Mouse (Mus musculus) CD4-positive helper T cell, adult 2 months (primary cell): ENCODE data around the gene Enpp1.
A peak's percentile ranks its signal among the peaks of the same experiment; 100 is the strongest.
"Not testable (repeated sequence)": the region's sequence is repeated elsewhere in the genome, so short reads cannot be mapped to it uniquely, and the experiment has no call there.

Experiments
- DNase-seq: peaks from one replicate; pipeline ENCODE4 v3.0.0-alpha.2; 2012; ENCODE audit warnings: low read depth, missing footprints, low spot score

Gene Enpp1

GRCm38 (mm10) chr10:24638306-24639070 is 73.5 kb downstream of the Enpp1 start:
- DNase-seq, result no peak

DNA sequence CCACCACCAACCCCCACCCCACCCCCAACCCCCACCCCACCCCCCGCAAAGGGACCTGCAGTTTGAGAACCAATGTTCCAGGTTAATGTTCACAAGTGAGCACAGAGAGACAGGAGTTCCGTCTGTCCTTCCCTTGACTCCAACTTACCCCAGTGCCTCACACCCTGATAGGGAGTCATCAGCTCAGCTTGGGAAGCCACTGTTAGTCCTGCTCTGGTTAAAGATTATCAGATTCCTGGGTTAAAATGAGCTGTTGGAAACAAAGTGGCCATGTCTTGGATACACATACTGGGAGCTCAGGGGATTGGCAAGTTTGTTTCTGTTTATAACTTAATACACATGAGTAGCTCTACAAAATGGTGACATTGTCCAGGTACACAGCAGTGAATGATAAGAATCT is 75.0 kb downstream of the Enpp1 start:
- DNase-seq, result no peak

- DNase-seq, result peak; percentile 73
Measured at GRCm38 (mm10) chr10:24635884-24636283, 76.1 kb downstream of the Enpp1 start.

DNA sequence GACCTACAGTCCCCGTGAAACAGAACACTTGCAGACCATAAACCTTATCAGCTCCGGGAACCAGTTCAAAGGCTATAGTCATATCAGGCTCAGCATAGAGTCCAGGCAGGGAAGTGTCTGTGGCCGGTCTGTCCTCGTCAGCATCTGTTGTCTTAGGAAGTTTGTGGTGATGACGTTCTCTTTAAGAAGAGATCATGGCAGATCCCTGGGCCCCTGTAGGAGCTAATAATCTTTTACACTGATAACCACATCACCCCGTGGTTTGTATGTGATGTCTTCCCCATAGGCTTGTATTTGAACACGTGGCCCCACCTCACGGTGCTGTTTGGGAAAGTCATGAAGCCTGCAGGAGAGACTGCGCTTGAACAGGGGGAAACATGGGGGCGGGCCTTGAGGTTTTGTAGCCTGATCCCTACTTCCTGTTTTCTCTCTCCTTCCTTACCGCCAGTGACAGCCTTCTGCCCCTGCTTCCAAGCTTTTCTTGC is 76.6 kb downstream of the Enpp1 start:
- peak; percentile 51 for DNase-seq

- no peak for DNase-seq
Measured at GRCm38 (mm10) chr10:24634288-24634687, 77.7 kb downstream of the Enpp1 start.

- DNase-seq, result no peak
Measured at GRCm38 (mm10) chr10:24631122-24631521, 80.8 kb downstream of the Enpp1 start.

DNA sequence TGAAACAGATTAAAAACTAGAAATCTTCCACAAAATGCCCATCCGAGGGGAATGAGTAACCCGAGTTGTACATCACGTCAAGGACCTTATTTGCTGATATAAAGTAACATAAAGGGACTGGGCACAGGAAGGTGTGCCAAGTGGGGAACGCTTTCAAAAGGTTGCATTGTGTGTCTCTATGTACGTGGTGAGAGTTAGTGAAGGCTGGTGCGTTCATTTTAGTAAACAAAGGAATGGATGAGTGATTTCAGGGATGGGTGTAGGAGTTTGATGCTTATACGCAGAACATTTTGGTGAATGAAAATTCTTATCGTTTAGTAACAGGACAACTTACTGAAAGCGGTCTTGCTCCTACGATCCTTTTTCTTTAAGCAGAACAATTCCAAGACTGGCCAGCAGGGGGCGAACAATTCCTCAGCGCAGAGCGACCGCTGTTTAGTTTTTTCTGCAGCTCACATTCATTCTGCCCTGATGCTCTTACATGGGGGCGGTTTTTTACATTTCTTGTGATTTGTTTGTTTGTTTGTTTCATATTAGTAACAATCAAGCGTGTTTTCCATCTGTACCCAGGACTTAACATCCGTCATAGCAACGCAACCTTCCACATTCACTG is 81.4 kb downstream of the Enpp1 start:
- peak; percentile 69 for DNase-seq

DNA sequence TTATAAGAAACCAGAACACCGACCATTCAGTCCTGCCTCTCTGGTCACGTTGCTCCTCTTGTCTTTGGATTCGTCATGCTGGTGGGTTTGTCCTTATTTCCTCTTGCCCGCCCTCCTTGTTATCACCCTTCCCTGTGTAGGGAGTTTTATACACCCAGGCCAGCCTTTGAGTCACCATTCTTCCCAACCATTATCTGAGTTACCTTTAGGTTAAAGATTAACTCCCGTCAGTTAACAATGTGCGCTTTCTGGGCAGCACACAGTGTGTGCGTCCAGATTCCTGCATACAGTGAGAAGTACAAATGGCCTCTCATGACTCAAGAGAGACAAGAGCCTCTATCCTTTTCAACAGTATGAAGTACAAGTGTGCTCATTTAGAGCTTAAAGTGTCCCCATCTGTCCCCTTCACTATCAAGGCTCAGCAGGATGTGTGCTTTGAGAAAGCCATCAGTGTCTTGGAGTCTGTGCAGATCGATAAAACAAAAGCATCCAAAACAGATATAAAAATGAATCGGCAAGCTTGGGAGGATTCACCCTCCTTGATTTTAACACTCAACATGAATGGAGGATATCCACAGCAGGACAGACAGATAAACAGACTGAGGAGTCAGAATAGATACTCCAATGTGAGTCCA is 82.8 kb downstream of the Enpp1 start:
- DNase-seq, result no peak

GRCm38 (mm10) chr10:24628466-24628865 is 83.5 kb downstream of the Enpp1 start:
- DNase-seq, result no peak

DNA sequence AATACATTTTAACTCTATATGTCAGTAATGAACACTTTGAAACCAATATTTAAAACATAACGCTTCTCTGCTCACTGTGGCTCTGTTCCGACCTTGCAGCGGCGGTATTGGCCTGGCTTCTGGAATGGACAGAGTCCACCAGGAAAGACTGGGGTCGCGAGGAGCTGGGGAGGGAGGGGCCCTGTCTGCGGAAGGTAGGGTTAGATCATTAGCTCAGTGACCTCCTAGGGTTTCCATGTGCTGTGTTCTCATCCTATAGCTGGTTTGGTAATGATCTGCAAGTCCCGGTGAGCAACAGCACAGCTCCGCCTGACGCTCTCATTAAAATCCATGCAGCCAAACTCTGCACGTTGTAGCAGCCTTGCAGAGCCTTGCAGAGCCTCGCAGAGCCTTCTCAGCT is 84.7 kb downstream of the Enpp1 start:
- no peak for DNase-seq

- DNase-seq, result peak; percentile 84
Measured at GRCm38 (mm10) chr10:24625060-24625701, 86.8 kb downstream of the Enpp1 start.

GRCm38 (mm10) chr10:24622586-24622985 is 89.4 kb downstream of the Enpp1 start:
- DNase-seq, result peak; percentile 85

GRCm38 (mm10) chr10:24621572-24621971 is 90.4 kb downstream of the Enpp1 start:
- DNase-seq, result peak; percentile 55

- DNase-seq, result not testable (repeated sequence)
Measured at GRCm38 (mm10) chr10:24616572-24616971, 95.4 kb downstream of the Enpp1 start.

DNA sequence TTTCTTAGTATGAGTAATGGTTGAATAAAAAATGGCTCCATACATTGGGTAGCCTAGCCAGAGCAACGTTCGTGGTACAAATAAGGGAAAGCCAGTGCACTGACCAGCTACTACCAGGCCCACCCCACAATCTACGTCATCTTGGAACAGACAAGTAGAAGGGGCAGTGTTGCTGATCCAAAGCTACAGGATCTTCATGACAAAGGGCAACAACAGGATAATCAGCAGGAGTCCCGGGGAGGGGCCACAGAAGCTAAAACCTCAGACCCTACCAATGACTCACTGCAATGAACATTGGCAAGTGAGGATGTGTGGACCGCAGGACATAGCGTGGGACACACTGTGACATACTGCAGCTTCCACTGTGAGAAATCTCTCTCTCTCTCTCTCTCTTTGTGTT is 96.2 kb downstream of the Enpp1 start:
- DNase-seq, result no peak

DNA sequence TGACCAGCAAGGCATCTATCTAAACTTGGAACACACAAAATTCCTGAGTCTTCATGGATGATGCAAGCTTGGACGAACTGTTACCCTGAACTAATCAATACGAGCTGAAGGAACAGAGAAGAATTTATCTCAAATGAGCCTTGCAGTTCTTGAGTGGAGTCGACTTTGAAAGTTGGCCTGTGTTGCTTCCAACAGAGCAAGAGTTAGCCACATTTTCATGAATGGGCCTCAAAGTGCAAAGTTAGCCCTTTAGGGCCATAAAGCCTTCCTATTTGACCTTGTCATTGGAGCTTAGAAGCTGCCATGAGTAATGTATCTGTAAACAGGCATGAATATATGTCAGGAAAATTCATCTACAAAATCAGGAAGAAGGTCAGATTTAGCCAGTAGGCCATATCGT is 97.2 kb downstream of the Enpp1 start:
- DNase-seq, result no peak

DNA sequence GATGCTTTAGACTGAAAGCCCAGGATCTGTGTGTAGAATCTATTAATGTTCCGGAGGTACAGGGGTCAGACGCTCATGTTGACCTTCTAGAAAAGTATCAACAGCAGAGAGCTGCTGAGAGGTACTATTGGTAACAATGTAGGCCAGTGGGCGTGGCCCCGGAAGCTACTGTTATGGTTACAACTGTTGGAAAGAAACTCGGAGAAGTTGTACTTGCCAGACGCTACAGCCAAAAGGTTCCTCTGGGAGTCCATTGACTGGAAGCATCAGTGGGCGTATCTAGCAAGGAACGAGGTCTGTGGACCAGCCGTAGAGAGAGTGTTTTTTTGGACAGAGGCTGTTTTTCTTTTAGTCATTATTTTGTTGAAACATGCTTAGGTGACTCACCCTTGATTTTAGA is 102.2 kb downstream of the Enpp1 start:
- DNase-seq, result no peak

DNA sequence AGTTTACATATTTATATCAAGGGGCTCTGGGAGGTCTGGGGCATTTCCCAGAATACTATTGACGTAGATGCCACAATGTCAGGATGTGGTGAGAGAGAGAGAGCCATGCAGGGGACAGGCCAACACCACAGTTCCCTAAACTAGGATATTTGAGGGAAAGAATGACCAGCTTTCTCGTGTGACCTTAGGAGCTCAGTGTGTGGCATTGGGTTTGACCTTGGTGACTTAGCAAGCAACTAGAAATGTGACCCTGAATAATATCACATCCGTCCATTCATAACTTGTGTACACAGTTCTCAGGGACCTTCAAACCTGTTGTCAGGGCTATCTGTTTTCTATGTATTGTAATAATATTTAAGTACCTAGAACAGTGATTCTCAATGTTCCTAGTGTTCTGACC is 102.8 kb downstream of the Enpp1 start:
- DNase-seq, result no peak

DNA sequence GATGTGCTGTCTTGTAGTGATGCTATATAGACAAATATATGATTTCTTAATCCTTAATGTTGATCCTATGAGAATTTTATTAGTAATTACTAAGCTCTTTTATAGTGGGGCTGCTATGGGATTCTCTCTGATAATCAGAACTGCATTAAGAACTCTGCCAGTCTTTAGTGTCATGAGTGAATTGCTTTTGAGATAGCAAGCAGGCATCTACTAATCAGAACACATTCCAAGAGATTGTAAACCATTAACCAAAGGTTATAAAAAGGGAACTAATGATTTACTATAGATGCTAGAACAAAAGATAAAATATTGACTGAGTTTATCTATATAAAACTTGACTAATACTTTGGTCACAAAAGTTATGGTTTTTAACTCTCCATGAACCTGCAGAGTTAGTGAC is 108.2 kb downstream of the Enpp1 start:
- DNase-seq, result no peak

DNA sequence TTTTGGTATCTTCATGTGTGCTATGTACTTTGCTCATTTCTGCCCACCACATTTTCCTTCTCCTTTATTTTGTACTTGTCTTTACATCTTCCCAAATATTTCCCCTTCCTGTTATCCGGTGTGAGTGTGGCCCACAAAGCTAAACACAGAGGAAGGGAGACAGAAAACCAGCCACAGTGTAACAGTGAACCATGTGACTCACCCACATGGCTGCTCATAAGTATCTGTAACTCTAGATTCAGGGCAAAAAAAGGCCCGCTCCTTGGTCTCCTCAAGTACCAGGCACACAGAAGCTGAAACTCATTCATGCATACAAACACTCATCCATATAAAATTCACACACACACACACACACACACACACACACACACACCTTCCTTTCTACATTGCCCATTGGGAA is 108.9 kb downstream of the Enpp1 start:
- DNase-seq, result no peak

DNA sequence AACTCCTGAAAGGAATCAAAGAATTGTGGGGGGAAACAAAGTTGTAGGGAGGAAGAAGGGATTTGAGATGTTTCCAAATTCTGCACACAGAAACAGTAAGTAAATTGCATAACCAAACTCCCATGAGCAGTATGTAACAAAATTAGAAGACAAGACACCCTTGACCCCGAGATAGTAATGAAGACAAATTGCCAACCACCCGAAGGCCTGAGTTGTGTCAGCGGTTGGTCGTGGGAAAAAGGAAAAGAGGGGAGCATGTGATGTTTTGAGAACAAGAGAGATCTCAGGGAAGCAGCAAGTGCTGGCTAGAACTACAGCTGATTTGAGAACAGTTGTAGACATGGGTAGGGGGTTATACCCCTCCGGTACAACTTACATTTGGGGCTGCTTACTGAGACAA is 112.2 kb downstream of the Enpp1 start:
- DNase-seq, result no peak

- no peak for DNase-seq
Measured at GRCm38 (mm10) chr10:24598693-24599092, 113.3 kb downstream of the Enpp1 start.
